Comparison of ENCODE assay signal across 7 mouse cellular contexts in the genomic region with DNA sequence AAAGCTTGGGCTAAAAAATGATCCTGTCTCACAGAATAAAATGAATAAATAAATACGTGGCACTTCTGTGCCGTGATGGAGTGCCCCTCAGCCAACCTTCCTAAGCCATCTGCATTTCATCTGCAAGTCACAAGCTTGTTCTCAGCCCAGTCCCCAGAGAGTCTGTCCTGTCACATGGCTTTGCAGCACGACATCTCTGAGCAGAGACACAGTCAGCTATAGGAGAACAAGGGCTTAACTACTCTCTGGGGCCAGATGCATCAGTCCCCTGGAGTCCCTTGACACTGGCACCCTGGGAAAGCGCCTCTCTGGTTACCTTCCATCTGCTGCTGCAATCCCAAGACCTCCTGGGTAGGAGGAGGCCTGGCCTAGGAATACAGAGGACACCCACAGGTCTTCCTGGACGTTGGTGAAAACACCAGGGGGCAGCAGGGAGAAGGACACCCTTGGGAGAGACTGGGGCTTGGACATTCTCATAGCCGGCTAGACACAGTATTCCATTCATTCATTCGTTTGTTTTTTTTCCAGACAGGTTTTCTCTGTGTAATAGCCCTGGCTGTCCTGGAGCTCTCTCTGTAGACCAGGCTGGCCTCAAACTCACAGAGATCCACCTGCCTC. TPM values are rescaled to one million over a fixed set of nuclear protein-coding genes. Genes with fewer than 3 reads are reported as not detected.
A peak's percentile ranks its signal among the peaks of the same experiment; 100 is the strongest.
DNase-seq lines count a peak whose midpoint lies in the region; ATAC-seq lines count a peak whose summit lies in the region.

No protein-coding gene starts in this region.

- H3K27ac ChIP-seq in liver, embryonic 12.5 days = no peak overlapping the region
- no peak overlapping the region for H3K27ac ChIP-seq in limb, embryonic 10.5 days

- H3K9ac ChIP-seq in liver, embryonic 12.5 days = no peak overlapping the region

- 68% methylated on average over 7 of the region's 7 CpGs for WGBS in liver, embryonic 12.5 days (ENCODE audit: insufficient replicate concordance)
- WGBS in limb, embryonic 10.5 days = 66% methylated on average over 7 of the region's 7 CpGs

- DNase-seq in liver = peak; percentile 69
- DNase-seq in adrenal gland, adult (ENCODE audit: inconsistent age in 2 of 2, low spot score in 1 of 2) = peak; percentile 68 to 89
- peak; percentile 57 for DNase-seq in gastrocnemius, postnatal 10 days
- DNase-seq in lung, postnatal 25 days (ENCODE audit: low spot score) = peak; percentile 62
- DNase-seq in limb, embryonic 10.5 days (ENCODE audit: low spot score) = no peak
- DNase-seq in frontal cortex, postnatal 10 days (ENCODE audit: low spot score in 2 of 2) = no peak

- no peaks in the 10 kb centered on the region for H3K9me3 ChIP-seq in liver, embryonic 12.5 days (replicated peaks)
- no peaks in the 10 kb centered on the region for H3K9me3 ChIP-seq in limb, embryonic 10.5 days (replicated peaks)

- no peak for ATAC-seq in liver, embryonic 12.5 days

- no peak overlapping the region for H3K4me3 ChIP-seq in liver, embryonic 12.5 days
- H3K4me3 ChIP-seq in limb, embryonic 10.5 days = no peak overlapping the region

- no peak overlapping the region for H3K4me2 ChIP-seq in liver, embryonic 12.5 days

- H3K36me3 ChIP-seq in liver, embryonic 12.5 days = no peaks in the 10 kb centered on the region
- no peaks in the 10 kb centered on the region for H3K36me3 ChIP-seq in limb, embryonic 10.5 days

- H3K4me1 ChIP-seq in liver, embryonic 12.5 days = peaks cover 45% of the 10 kb centered on the region
- H3K4me1 ChIP-seq in limb, embryonic 10.5 days = peaks cover 33% of the 10 kb centered on the region

- H3K27me3 ChIP-seq in liver, embryonic 12.5 days (replicated peaks) = peaks cover 31% of the 10 kb centered on the region
- peaks cover 51% of the 10 kb centered on the region for H3K27me3 ChIP-seq in limb, embryonic 10.5 days (ENCODE audit: low read depth, poor library complexity, severe bottlenecking)

RNA-seq across cellular contexts. Expression of a gene that starts 3.9 kb away (rescaled TPM):
- 3.0 and 3.4 TPM in 2 replicates for polyA plus RNA-seq in liver, embryonic 12.5 days (2016; fragmentation: Nextera tagmentation; extraction: Ambion mirVana)
- total RNA-seq in gastrocnemius, postnatal 10 days (2021) = 1 to 10 TPM; 3.8 to 4.8 TPM
- 2.1 and 2.5 TPM in 2 replicates for polyA plus RNA-seq in limb, embryonic 10.5 days (2016; fragmentation: Nextera tagmentation; extraction: Ambion mirVana)

Comparison
In these comparisons a context has a peak if more than half of its experiments do, and no peak if none do; other contexts are left out.
1. DNase-seq: peak in liver (single experiment), adrenal gland, adult (2 of 2), gastrocnemius, postnatal 10 days (single experiment) and lung, postnatal 25 days (single experiment); none in limb, embryonic 10.5 days (single experiment) and frontal cortex, postnatal 10 days (0 of 2).